Mouse (Mus musculus) stomach, embryonic 16.5 days (tissue): Measurements from ENCODE around the gene Syne3. TPM values are rescaled to one million over a fixed set of nuclear protein-coding genes. Genes with fewer than 3 reads are reported as not detected.

Experiments
- ATAC-seq: fragments of 200-750 bp; cut with Nextera tagmentation; 2 replicates; pipeline ENCODE4 v1.8.0; 2017; ENCODE audit warnings: moderate number of reproducible peaks, moderate TSS enrichment; ENCODE audit not compliant: insufficient read depth, low FRiP score
- H3K27ac ChIP-seq: fragments of 300-500 bp; sonication (generic); 2 replicates; pipeline ENCODE4 v1.5.1; 2014; ENCODE audit warnings: low read length
- H3K27me3 ChIP-seq: fragments of 300-500 bp; sonication (generic); 2 replicates; pipeline ENCODE4 v1.6.1; 2014; ENCODE audit warnings: low read length, control low read depth, mixed read lengths; ENCODE audit not compliant: control insufficient read depth, insufficient read depth
- H3K36me3 ChIP-seq: fragments of 300-500 bp; sonication (generic); 2 replicates; pipeline ENCODE4 v1.6.1; 2014; ENCODE audit warnings: low read length; ENCODE audit not compliant: control insufficient read depth, insufficient read depth
- H3K4me1 ChIP-seq: fragments of 300-500 bp; sonication (generic); 2 replicates; pipeline ENCODE4 v1.6.1; 2014; ENCODE audit warnings: low read length, control low read depth, mixed read lengths; ENCODE audit not compliant: control insufficient read depth, insufficient read depth
- H3K4me2 ChIP-seq: fragments of 300-500 bp; sonication (generic); 2 replicates; pipeline ENCODE4 v1.6.1; 2014; ENCODE audit warnings: low read depth, low read length, mixed read lengths
- H3K4me3 ChIP-seq: fragments of 300-500 bp; sonication (generic); replicated peaks from 2 replicates; pipeline ENCODE4 v1.5.1; 2014; ENCODE audit warnings: mild to moderate bottlenecking, low read length
- H3K9ac ChIP-seq: fragments of 300-500 bp; sonication (generic); 2 replicates; pipeline ENCODE4 v1.6.1; 2014; ENCODE audit warnings: low read length
- H3K9me3 ChIP-seq: fragments of 300-500 bp; sonication (generic); replicated peaks from 2 replicates; pipeline ENCODE4 v1.6.1; 2016; ENCODE audit warnings: low read length, control low read depth; ENCODE audit not compliant: control insufficient read depth
- WGBS: fragments of 180-500 bp; shearing (Covaris S2); extraction: QIAGEN DNeasy Blood & Tissue Kit; methylation state at CpG from one replicate; pipeline ENCODE4 v1.1.7; 2014; 5-methylcytosine and 5-hydroxymethylcytosine counted together
- polyA plus RNA-seq: library from polyadenylated mRNA; unstranded; fragments of >200 nt; fragmentation: Nextera tagmentation; extraction: Ambion mirVana; gene quantifications from 2 replicates; pipeline ENCODE4 v1.2.1, GENCODE M21; 2015

The Syne3 gene
- polyA plus RNA-seq, 1 experiment from 2014 or later = 0.81 TPM

DNA sequence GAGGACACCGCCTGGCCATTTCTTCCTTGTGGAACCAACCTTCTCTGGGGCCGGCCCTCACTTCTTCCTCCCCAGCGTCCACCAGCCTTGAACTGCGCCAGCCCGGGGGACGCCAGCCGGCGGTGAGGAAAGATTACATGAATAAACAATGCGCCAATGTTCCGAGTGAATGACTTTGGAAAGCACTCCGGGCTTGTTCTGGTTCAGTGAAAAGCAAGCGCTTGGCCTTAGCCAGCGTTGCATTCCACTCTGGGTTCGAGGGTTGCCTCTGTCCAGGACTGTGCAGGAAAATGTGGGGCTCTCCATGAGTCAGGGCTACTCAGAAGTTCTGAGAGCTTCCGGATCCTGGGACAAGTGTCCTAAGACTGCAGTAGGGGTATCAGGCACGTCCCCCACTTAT is 113.0 kb downstream of the Syne3 start:
- no peaks in the 10 kb centered on the region for H3K36me3 ChIP-seq
- H3K27ac ChIP-seq = peak overlapping the region; percentile 3
- no peaks in the 10 kb centered on the region for H3K9me3 ChIP-seq
- WGBS = 47% methylated on average over 16 of the region's 16 CpGs
- no peak overlapping the region for H3K4me2 ChIP-seq
- no peaks in the 10 kb centered on the region for H3K27me3 ChIP-seq
- H3K4me1 ChIP-seq = 0 out of 2 replicates have a peak, but pooled peaks cover 10% of the 10 kb centered on the region
- no peak overlapping the region for H3K4me3 ChIP-seq
- H3K9ac ChIP-seq = no peak overlapping the region
- peak; percentile 56 for ATAC-seq

DNA sequence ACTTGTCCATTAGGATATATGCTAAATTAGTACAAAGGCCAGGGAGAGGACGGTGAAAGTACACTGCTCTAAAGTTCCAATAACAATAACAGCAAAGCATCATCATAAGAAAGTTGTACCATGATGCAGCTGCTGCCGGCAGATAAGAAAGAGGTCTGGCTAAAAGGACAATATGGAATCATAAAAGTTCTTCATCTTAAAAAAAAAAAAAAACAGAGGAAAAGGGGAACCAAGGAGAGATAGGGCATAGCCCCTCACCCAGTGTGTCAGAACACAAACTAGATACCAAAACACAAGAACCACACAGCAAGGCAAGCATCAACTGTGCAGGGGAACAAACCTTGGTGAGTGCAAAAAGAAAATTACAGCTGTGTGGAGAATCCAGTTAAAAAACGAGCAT is 117.4 kb downstream of the Syne3 start:
- Histone ChIP-seq H3K4me3 (no peak overlapping the region), H3K27ac (no peak overlapping the region), H3K4me1 (0 out of 2 replicates have a peak, but pooled peaks cover 4% of the 10 kb centered on the region), H3K4me2 (no peak overlapping the region), H3K9ac (no peak overlapping the region), H3K9me3 (no peaks in the 10 kb centered on the region), H3K36me3 (no peaks in the 10 kb centered on the region), H3K27me3 (no peaks in the 10 kb centered on the region)
- ATAC-seq = no peak
- WGBS = 91% methylated on average over 3 of the region's 3 CpGs

DNA sequence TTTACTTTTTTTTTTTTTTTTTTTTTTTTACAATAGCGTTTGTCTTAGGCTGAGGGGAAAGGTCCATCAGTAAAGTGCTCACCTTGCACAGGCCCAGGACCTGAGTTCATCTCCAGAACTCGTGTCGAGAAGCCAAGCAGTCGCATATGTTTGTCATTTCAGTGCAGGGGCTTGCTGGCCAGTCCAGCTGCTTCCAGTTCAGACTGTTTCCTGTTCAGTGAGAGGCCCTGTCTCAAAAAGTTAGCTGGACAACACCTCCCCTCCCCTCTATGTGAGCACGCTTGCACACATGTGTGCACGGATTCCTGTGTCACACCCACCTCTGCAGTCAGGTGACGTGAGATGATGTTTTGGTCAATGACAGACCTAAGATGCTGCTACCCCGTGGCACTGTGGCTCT is 119.5 kb downstream of the Syne3 start:
- WGBS = 80% methylated on average over 8 of the region's 8 CpGs
- no peak for ATAC-seq
- H3K4me2 ChIP-seq = no peak overlapping the region
- H3K9ac ChIP-seq = no peak overlapping the region
- no peaks in the 10 kb centered on the region for H3K9me3 ChIP-seq
- H3K27ac ChIP-seq = no peak overlapping the region
- H3K36me3 ChIP-seq = no peaks in the 10 kb centered on the region
- H3K27me3 ChIP-seq = no peaks in the 10 kb centered on the region
- H3K4me3 ChIP-seq = no peak overlapping the region
- H3K4me1 ChIP-seq = no peaks in the 10 kb centered on the region

DNA sequence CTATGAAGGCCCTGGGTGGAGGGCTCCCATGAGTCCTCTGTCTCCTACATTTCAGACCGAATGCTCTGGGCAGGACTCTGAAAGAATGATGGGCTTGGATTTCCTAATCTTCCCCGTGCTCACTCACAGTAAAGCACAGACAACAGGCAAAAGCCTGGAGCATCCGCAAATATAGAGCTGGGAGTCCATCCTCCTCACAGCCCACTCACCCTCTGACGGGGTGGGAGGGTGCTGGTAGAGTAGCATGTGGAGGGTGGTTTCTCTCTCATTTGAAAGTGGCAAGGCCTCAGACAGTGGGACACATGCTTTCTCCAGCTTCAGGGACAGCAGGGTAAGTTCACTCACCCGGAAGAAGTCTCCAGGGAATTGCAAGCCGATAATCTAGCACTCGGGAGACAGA is 123.5 kb downstream of the Syne3 start:
- H3K27me3 ChIP-seq = no peaks in the 10 kb centered on the region
- H3K27ac ChIP-seq = no peak overlapping the region
- no peaks in the 10 kb centered on the region for H3K36me3 ChIP-seq
- H3K4me2 ChIP-seq = no peak overlapping the region
- H3K9ac ChIP-seq = no peak overlapping the region
- 80% methylated on average over 7 of the region's 7 CpGs for WGBS
- no peaks in the 10 kb centered on the region for H3K9me3 ChIP-seq
- no peak overlapping the region for H3K4me3 ChIP-seq
- 0 out of 2 replicates have a peak, but pooled peaks cover 4% of the 10 kb centered on the region for H3K4me1 ChIP-seq
- no peak for ATAC-seq

DNA sequence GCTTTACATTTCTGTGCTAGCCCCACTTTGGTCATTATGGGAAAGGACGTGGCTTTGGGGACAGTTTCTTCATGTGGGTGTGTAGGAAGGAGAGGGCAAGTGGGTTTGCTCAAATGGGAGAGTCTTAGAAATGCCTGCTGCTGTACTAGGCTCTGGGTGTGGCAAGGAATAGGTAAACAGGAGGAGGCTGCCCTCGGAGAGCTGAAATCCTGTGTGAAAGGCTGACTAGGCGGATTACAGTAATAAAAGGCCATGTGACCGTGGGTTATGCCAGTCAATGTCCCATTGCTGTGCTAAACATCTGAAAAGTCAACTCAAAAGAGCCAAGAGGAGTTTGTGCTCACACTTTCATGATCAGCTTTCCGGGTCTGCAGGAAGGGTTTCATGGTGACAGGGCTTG is 127.1 kb downstream of the Syne3 start:
- 50% methylated on average over 5 of the region's 5 CpGs for WGBS
- H3K27ac ChIP-seq = peak overlapping the region; percentile 81
- peak; percentile 76 for ATAC-seq

DNA sequence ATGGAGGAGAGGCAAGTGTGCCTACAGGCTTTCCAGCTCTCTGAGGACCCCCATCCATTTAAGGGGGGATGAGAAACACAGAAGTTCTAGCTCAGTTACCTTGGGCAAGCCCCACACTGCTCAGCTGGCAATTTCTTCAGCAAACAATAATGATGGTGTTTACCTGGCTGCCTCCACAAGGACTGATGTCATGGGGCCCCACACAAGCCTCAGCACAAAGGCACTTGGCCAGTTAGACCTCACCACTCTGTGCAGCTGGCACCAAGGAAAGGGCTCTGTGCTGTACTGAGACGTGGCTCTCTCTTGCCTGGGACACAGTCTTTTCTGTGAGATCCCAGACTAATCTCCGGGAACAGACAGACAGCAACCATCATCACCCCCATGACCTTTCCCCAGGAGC is 127.5 kb downstream of the Syne3 start:
- H3K27ac ChIP-seq = peak overlapping the region; percentile 81
- H3K4me1 ChIP-seq = 0 out of 2 replicates have a peak, but pooled peaks cover 4% of the 10 kb centered on the region

More for the DNA sequence above, 127.1 kb downstream of the Syne3 start:
- Histone ChIP-seq H3K4me1 (0 out of 2 replicates have a peak, but pooled peaks cover 4% of the 10 kb centered on the region), H3K9me3 (no peaks in the 10 kb centered on the region), H3K9ac (no peak overlapping the region), H3K4me2 (no peak overlapping the region), H3K36me3 (no peaks in the 10 kb centered on the region), H3K27me3 (no peaks in the 10 kb centered on the region), H3K4me3 (no peak overlapping the region)

DNA sequence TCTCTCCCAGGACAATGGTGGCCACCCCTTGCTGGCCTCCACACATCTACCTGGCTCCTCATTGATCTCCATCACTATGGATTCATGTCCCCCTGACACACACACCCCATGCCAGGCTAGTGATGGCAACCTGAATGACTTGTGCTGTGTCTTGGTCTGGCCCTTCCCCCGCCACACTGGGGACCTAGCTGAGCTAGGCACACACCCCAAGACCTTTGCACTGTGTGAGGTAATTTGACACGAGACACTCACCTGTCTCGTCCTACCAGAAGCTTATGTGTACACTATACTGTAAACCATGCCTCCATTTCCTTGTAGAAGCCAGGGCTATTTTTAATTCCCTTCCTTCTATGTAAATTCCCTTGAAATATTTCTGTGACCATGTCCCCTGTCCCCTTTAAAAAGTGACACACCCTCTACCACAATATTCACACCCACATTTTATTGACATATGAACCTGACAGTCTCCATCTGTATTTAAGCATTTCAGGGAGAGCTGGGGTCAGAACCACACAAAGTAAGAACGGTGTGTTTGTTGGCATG is 128.0 kb downstream of the Syne3 start:
- H3K36me3 ChIP-seq = no peaks in the 10 kb centered on the region
- 0 out of 2 replicates have a peak, but pooled peaks cover 4% of the 10 kb centered on the region for H3K4me1 ChIP-seq
- H3K9me3 ChIP-seq = no peaks in the 10 kb centered on the region
- peak overlapping the region; percentile 81 for H3K27ac ChIP-seq
- 48% methylated on average over 4 of the region's 4 CpGs for WGBS
- peak; percentile 88 for ATAC-seq
- H3K9ac ChIP-seq = no peak overlapping the region
- no peak overlapping the region for H3K4me3 ChIP-seq
- no peaks in the 10 kb centered on the region for H3K27me3 ChIP-seq
- no peak overlapping the region for H3K4me2 ChIP-seq

More for the DNA sequence above, 127.5 kb downstream of the Syne3 start:
- no peak overlapping the region for H3K9ac ChIP-seq
- H3K27me3 ChIP-seq = no peaks in the 10 kb centered on the region
- ATAC-seq = peak; percentile 72
- no peak overlapping the region for H3K4me3 ChIP-seq
- H3K9me3 ChIP-seq = no peaks in the 10 kb centered on the region
- 45% methylated on average over 2 of the region's 2 CpGs for WGBS
- H3K36me3 ChIP-seq = no peaks in the 10 kb centered on the region
- no peak overlapping the region for H3K4me2 ChIP-seq

DNA sequence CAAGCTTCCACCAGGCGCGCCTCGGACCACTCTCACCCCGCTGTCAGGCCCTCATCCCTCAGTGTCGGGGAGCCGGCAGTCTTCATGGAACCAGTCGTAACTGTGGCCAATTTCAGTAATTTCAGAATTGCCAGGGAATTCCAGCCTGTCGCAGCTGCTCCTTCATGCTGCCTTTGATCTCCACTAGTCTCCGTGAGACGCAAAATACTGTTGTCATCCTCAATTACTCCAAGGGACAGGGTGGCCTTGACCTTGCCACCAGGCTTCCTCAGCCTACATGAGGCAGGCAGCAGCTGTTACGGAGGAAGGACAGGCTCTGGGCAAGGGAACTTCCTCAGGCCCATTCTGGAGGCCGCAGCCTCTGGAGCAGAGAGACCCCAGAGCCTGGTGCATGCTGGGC is 129.2 kb downstream of the Syne3 start:
- Histone ChIP-seq H3K27me3 (no peaks in the 10 kb centered on the region), H3K4me2 (no peak overlapping the region), H3K36me3 (no peaks in the 10 kb centered on the region), H3K9me3 (no peaks in the 10 kb centered on the region), H3K27ac (no peak overlapping the region), H3K4me1 (0 out of 2 replicates have a peak, but pooled peaks cover 4% of the 10 kb centered on the region), H3K4me3 (no peak overlapping the region), H3K9ac (no peak overlapping the region)
- no peak for ATAC-seq
- 65% methylated on average over 12 of the region's 12 CpGs for WGBS
